Mouse (Mus musculus) E14TG2a.4 (cell line): ENCODE results near the gene Sema3b.

Experiments used
- H3K27me3 ChIP-seq: 2 replicates; pipeline ENCODE4 v1.6.1; 2014; ENCODE audit warnings: low read length, control low read depth; ENCODE audit not compliant: insufficient read depth
- H3K36me3 ChIP-seq: 2 replicates; pipeline ENCODE4 v1.6.1; 2014; ENCODE audit warnings: low read length, control low read depth; ENCODE audit not compliant: insufficient read depth
- H3K4me1 ChIP-seq: replicated peaks from 2 replicates; pipeline ENCODE4 v1.6.1; 2014; ENCODE audit warnings: low read depth, low read length, control low read depth
- H3K4me3 ChIP-seq: replicated peaks from 2 replicates; pipeline ENCODE4 v1.5.1; 2014; ENCODE audit warnings: mild to moderate bottlenecking, low read length
- H3K9me3 ChIP-seq: 2 replicates; pipeline ENCODE4 v1.6.1; 2014; ENCODE audit warnings: low read length, control low read depth
- CTCF ChIP-seq: conservative IDR thresholded peaks from 2 replicates; pipeline ENCODE4 v1.5.1; 2014; ENCODE audit warnings: low read length
- NANOG ChIP-seq: IDR thresholded peaks from 2 replicates; pipeline ENCODE4 v1.6.1; 2014; ENCODE audit warnings: borderline replicate concordance, low read length, mixed read lengths
- POU5F1 ChIP-seq: IDR thresholded peaks from 2 replicates; pipeline ENCODE4 v1.6.1; 2014; ENCODE audit warnings: low read length, borderline replicate concordance

Sema3b gene

GRCm38 (mm10) chr9:107593101-107593976 lies 15.7 kb downstream of the Sema3b start:
- Histone ChIP-seq H3K4me3 (peak overlapping the region; percentile 15; the same call in 1 of the 2 replicates), H3K36me3 (peaks cover 73% of the 10 kb centered on the region), H3K9me3 (no peaks in the 10 kb centered on the region), H3K27me3 (peaks cover 32% of the 10 kb centered on the region), H3K4me1 (peaks cover 69% of the 10 kb centered on the region)
- TF ChIP-seq NANOG (no peak), POU5F1 (no peak), CTCF (no peak)

DNA sequence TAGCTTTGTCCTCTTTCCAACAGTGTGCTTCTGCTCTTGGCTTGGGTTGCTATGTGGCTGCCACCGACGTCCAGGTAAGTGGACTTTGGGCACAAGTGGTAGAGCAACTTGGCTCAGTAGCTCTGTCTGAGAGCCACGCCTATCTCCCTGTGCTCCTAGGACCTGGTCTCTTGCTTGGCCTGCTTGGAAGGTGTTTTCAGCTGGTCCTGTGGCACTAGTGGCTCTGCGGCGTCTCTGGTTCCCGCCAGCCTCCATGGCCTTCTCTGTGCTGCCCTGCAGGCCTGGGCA lies 18.3 kb downstream of the Sema3b start:
- Histone ChIP-seq H3K9me3 (no peaks in the 10 kb centered on the region), H3K27me3 (peaks cover 6% of the 10 kb centered on the region), H3K4me3 (0 out of 2 replicates have a peak overlapping the region, but pooled peaks have one; percentile 10), H3K4me1 (peaks cover 77% of the 10 kb centered on the region), H3K36me3 (peaks cover 69% of the 10 kb centered on the region)
- TF ChIP-seq NANOG (no peak), POU5F1 (no peak), CTCF (no peak)

- Histone ChIP-seq H3K36me3 (peaks cover 66% of the 10 kb centered on the region), H3K4me1 (peaks cover 81% of the 10 kb centered on the region), H3K27me3 (peaks cover 3% of the 10 kb centered on the region; the same call in 1 of the 2 replicates), H3K9me3 (no peaks in the 10 kb centered on the region), H3K4me3 (0 out of 2 replicates have a peak overlapping the region, but pooled peaks have one; percentile 10)
- TF ChIP-seq CTCF (no peak), NANOG (no peak), POU5F1 (no peak)
Observed at GRCm38 (mm10) chr9:107590058-107590772, 18.8 kb downstream of the Sema3b start.

GRCm38 (mm10) chr9:107587833-107588639 lies 21.0 kb downstream of the Sema3b start:
- no peak for TF ChIP-seq POU5F1
- TF ChIP-seq NANOG = no peak
- no peak for TF ChIP-seq CTCF
- H3K4me3 ChIP-seq = peak overlapping the region; percentile 94
- H3K4me1 ChIP-seq = peaks cover 61% of the 10 kb centered on the region
- H3K27me3 ChIP-seq = peaks cover 3% of the 10 kb centered on the region; the same call in 1 of the 2 replicates
- H3K36me3 ChIP-seq = peaks cover 61% of the 10 kb centered on the region
- no peaks in the 10 kb centered on the region for H3K9me3 ChIP-seq

GRCm38 (mm10) chr9:107586974-107587832 lies 21.8 kb downstream of the Sema3b start, which contains the start of gene Ifrd2:
Ifrd2 (plus strand) TSS chr9:107587642.
- H3K9me3 ChIP-seq = no peaks in the 10 kb centered on the region
- H3K27me3 ChIP-seq = peaks cover 2% of the 10 kb centered on the region; the same call in 1 of the 2 replicates
- peaks cover 61% of the 10 kb centered on the region for H3K36me3 ChIP-seq
- no peak for TF ChIP-seq CTCF
- no peak for TF ChIP-seq NANOG
- no peak for TF ChIP-seq POU5F1
- peaks cover 62% of the 10 kb centered on the region for H3K4me1 ChIP-seq
- peak within 1 kb of the TSS; percentile 94 for H3K4me3 ChIP-seq

GRCm38 (mm10) chr9:107586504-107586903 lies 22.5 kb downstream of the Sema3b start:
- Histone ChIP-seq H3K36me3 (peaks cover 54% of the 10 kb centered on the region), H3K9me3 (no peaks in the 10 kb centered on the region), H3K27me3 (no peaks in the 10 kb centered on the region), H3K4me1 (peaks cover 63% of the 10 kb centered on the region), H3K4me3 (peak overlapping the region; percentile 17; the same call in 1 of the 2 replicates)
- TF ChIP-seq NANOG (no peak), POU5F1 (no peak), CTCF (no peak)

GRCm38 (mm10) chr9:107583174-107583573 lies 25.9 kb downstream of the Sema3b start:
- Histone ChIP-seq H3K27me3 (no peaks in the 10 kb centered on the region), H3K4me3 (no peak overlapping the region), H3K4me1 (peaks cover 61% of the 10 kb centered on the region), H3K36me3 (peaks cover 36% of the 10 kb centered on the region), H3K9me3 (no peaks in the 10 kb centered on the region)
- TF ChIP-seq CTCF (no peak), POU5F1 (no peak), NANOG (no peak)
